Mouse (Mus musculus) ES-E14 (cell line): ENCODE measurements at regions not wholly inside any gene's neighbourhood (a gene's known extent, or its start where the extent isn't known, plus 50 kb on each side); places are given as distances from the start of the nearest gene placed in this dataset.

Experiments
- CHD2 ChIP-seq: IDR thresholded peaks from 2 replicates; pipeline ENCODE4 v1.6.1; 2014; ENCODE audit warnings: mild to moderate bottlenecking, low read depth, low read length, inconsistent platforms
- HCFC1 ChIP-seq: IDR thresholded peaks from 2 replicates; pipeline ENCODE4 v1.6.1; 2012; ENCODE audit warnings: low read length, inconsistent platforms, borderline replicate concordance; ENCODE audit not compliant: insufficient read depth
- MAFK ChIP-seq: IDR thresholded peaks from 2 replicates; pipeline ENCODE4 v1.6.1; 2014; ENCODE audit warnings: mild to moderate bottlenecking, low read depth, low read length, inconsistent platforms; ENCODE audit not compliant: insufficient read depth
- ZC3H11A ChIP-seq: IDR thresholded peaks from 2 replicates; pipeline ENCODE4 v1.6.1; 2012; ENCODE audit warnings: low read depth, mild to moderate bottlenecking, inconsistent platforms, low read length, borderline replicate concordance
- ZNF384 ChIP-seq: IDR thresholded peaks from 2 replicates; pipeline ENCODE4 v1.6.1; 2012; ENCODE audit warnings: low read depth, low read length, inconsistent platforms

DNA sequence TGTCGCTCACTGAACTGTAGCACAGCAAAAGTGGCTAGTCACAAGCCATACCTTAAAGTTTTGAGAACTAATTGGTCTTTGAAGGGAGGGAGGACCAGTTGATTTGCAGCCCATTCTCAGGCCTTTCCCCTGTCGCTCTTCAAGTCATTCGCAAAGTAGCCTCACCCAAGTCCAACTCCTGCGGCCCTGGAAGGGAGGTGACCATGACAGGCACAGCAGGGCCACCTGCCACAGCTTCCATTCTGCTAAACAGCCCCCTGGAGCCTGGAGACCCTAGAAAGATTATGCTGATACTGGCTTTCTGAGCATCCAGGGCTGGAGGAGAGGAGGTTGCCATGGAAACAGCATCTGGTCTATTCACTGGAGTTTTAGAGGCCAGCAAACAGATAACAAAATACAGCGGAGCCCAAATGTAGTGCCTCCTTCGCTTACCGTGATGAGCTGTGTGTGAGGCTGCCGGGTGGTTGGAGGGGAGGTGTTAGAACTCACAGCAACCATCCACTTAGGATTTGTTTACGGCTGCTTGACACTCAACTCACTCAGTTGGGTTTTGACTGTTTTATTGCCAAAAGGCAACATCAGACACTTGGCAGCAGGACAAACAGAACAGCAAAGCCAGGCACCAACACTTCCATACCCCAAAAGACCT is 111.3 kb upstream of the Ppp1r26 start:
- TF ChIP-seq ZC3H11A (no peak), MAFK (no peak), ZNF384 (no peak), CHD2 (no peak), HCFC1 (no peak)
